Mouse (Mus musculus) heart, embryonic 11.5 days (tissue): Measurements from ENCODE around the gene Tapbpl. TPM values are rescaled to one million over a fixed set of nuclear protein-coding genes. Genes with fewer than 3 reads are reported as not detected.

Experiments
- ATAC-seq: fragments of 200-750 bp; cut with Nextera tagmentation; replicated peaks from 2 replicates; pipeline ENCODE4 v1.8.0; 2017; ENCODE audit warnings: moderate library complexity; ENCODE audit not compliant: insufficient number of reproducible peaks, low FRiP score, low TSS enrichment
- H3K27ac ChIP-seq: fragments of 300-500 bp; sonication (generic); 2 replicates; pipeline ENCODE4 v1.5.1; 2014; ENCODE audit warnings: mild to moderate bottlenecking, low read depth, low read length
- H3K27me3 ChIP-seq: fragments of 300-500 bp; sonication (generic); 2 replicates; pipeline ENCODE4 v1.6.1; 2014; ENCODE audit warnings: mild to moderate bottlenecking, low read length, mixed read lengths; ENCODE audit not compliant: control insufficient read depth, insufficient read depth
- H3K36me3 ChIP-seq: fragments of 300-500 bp; sonication (generic); 2 replicates; pipeline ENCODE4 v1.6.1; 2014; ENCODE audit warnings: mild to moderate bottlenecking, low read length, moderate library complexity, mixed read lengths; ENCODE audit not compliant: control insufficient read depth, insufficient read depth
- H3K4me1 ChIP-seq: fragments of 300-500 bp; sonication (generic); 2 replicates; pipeline ENCODE4 v1.6.1; 2014; ENCODE audit warnings: low read length; ENCODE audit not compliant: control insufficient read depth, insufficient read depth
- H3K4me2 ChIP-seq: fragments of 300-500 bp; sonication (generic); 2 replicates; pipeline ENCODE4 v1.6.1; 2014; ENCODE audit warnings: mild to moderate bottlenecking, moderate library complexity
- H3K4me3 ChIP-seq: fragments of 300-500 bp; sonication (generic); 2 replicates; pipeline ENCODE4 v1.5.1; 2014; ENCODE audit warnings: low read depth, low read length
- H3K9ac ChIP-seq: fragments of 300-500 bp; sonication (generic); 2 replicates; pipeline ENCODE4 v1.6.1; 2014; ENCODE audit warnings: mild to moderate bottlenecking, low read depth, low read length, moderate library complexity
- H3K9me3 ChIP-seq: fragments of 300-500 bp; sonication (generic); replicated peaks from 2 replicates; pipeline ENCODE4 v1.6.1; 2016; ENCODE audit warnings: low read length; ENCODE audit not compliant: control insufficient read depth
- WGBS: fragments of 180-500 bp; shearing (Covaris S2); extraction: QIAGEN DNeasy Blood & Tissue Kit; methylation state at CpG from one replicate; pipeline ENCODE4 v1.1.7; 2014; ENCODE audit not compliant: insufficient replicate concordance; 5-methylcytosine and 5-hydroxymethylcytosine counted together
- polyA plus RNA-seq: library from polyadenylated mRNA; unstranded; fragments of >200 nt; fragmentation: Nextera tagmentation; extraction: Ambion mirVana; gene quantifications from 2 replicates; pipeline ENCODE4 v1.2.1, GENCODE M21; 2014

Tapbpl gene
- polyA plus RNA-seq, 1 experiment from 2014 or later, result 2.0 TPM

DNA sequence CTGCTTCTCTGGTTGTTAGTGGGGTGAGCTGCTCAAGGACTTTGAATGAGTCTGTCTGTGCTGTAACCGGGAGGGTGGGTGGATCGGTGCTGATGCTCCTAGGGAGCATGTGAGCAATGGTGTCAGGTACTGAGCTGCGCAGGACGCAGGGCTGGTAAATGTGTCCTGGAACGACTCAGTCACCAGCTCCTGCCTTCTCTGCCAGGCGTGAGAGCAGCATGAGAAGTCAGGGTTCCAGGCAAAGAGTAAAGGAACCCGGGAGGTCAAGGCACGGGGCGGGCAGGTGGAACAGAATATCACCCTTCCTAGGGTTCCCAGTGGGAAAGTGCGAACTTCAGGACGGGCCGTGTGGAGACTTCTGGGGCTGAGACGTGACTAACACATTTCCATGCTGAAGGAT lies 34.4 kb upstream of the Tapbpl start:
- Histone ChIP-seq H3K4me3 (no peak overlapping the region), H3K9ac (no peak overlapping the region), H3K9me3 (no peaks in the 10 kb centered on the region), H3K27me3 (no peaks in the 10 kb centered on the region; the same call in 1 of the 2 replicates), H3K27ac (no peak overlapping the region), H3K36me3 (no peaks in the 10 kb centered on the region), H3K4me2 (no peak overlapping the region), H3K4me1 (no peaks in the 10 kb centered on the region)
- 57% methylated on average over 13 of the region's 13 CpGs for WGBS
- ATAC-seq, result no peak

GRCm38 (mm10) chr6:125265239-125265638 lies 33.6 kb upstream of the Tapbpl start:
- H3K4me2 ChIP-seq, result no peak overlapping the region
- H3K27me3 ChIP-seq, result no peaks in the 10 kb centered on the region; the same call in 1 of the 2 replicates
- H3K9me3 ChIP-seq, result no peaks in the 10 kb centered on the region
- H3K4me3 ChIP-seq, result no peak overlapping the region
- H3K4me1 ChIP-seq, result no peaks in the 10 kb centered on the region
- no peak for ATAC-seq
- H3K9ac ChIP-seq, result no peak overlapping the region
- no peaks in the 10 kb centered on the region for H3K36me3 ChIP-seq
- no peak overlapping the region for H3K27ac ChIP-seq
- WGBS, result 52% methylated on average over 10 of the region's 10 CpGs

- 83% methylated on average over 9 of the region's 9 CpGs for WGBS
- Histone ChIP-seq H3K4me2 (no peak overlapping the region), H3K9me3 (no peaks in the 10 kb centered on the region), H3K36me3 (no peaks in the 10 kb centered on the region), H3K27me3 (no peaks in the 10 kb centered on the region; the same call in 1 of the 2 replicates), H3K4me1 (no peaks in the 10 kb centered on the region), H3K9ac (no peak overlapping the region), H3K4me3 (no peak overlapping the region), H3K27ac (no peak overlapping the region)
- ATAC-seq, result no peak
Measured at GRCm38 (mm10) chr6:125264219-125264618, 32.6 kb upstream of the Tapbpl start.

DNA sequence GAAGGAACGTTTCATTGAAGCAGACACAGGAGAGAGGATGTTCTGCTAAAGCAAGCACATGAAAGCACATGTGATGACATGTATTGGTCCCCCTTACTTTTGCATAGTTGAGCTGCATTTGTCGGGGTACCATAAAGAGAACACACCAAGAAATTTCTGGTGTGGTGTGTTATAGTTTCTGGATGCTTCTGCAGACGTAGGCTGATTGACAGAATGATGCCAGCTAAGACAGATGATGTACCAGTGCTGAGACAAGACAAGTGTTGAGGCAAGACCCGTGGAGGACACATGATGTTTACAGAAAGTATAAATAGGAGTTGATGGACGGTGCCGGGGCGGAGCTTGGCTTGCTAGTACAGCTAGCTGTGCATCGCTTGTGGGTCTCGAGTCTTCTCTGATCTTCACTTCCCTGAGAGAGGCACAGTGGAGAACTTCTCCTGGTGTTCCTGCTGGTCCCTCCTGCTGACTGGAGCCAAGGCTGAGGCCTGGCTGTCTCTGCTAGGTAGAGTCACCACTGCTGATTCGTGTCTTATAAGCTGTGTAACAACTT lies 28.4 kb upstream of the Tapbpl start:
- 69% methylated on average over 10 of the region's 10 CpGs for WGBS
- no peak overlapping the region for H3K4me3 ChIP-seq
- no peak overlapping the region for H3K9ac ChIP-seq
- ATAC-seq, result no peak
- no peak overlapping the region for H3K27ac ChIP-seq
- no peaks in the 10 kb centered on the region for H3K9me3 ChIP-seq
- H3K4me1 ChIP-seq, result no peaks in the 10 kb centered on the region
- H3K4me2 ChIP-seq, result no peak overlapping the region
- no peaks in the 10 kb centered on the region; the same call in 1 of the 2 replicates for H3K27me3 ChIP-seq
- no peaks in the 10 kb centered on the region for H3K36me3 ChIP-seq

GRCm38 (mm10) chr6:125256222-125256966 lies 24.7 kb upstream of the Tapbpl start:
- 75% methylated on average over 8 of the region's 8 CpGs for WGBS
- no peaks in the 10 kb centered on the region for H3K36me3 ChIP-seq
- H3K27ac ChIP-seq, result no peak overlapping the region
- H3K4me1 ChIP-seq, result no peaks in the 10 kb centered on the region
- no peak overlapping the region for H3K4me3 ChIP-seq
- no peaks in the 10 kb centered on the region for H3K9me3 ChIP-seq
- no peak overlapping the region for H3K9ac ChIP-seq
- no peaks in the 10 kb centered on the region for H3K27me3 ChIP-seq
- ATAC-seq, result no peak
- no peak overlapping the region for H3K4me2 ChIP-seq

DNA sequence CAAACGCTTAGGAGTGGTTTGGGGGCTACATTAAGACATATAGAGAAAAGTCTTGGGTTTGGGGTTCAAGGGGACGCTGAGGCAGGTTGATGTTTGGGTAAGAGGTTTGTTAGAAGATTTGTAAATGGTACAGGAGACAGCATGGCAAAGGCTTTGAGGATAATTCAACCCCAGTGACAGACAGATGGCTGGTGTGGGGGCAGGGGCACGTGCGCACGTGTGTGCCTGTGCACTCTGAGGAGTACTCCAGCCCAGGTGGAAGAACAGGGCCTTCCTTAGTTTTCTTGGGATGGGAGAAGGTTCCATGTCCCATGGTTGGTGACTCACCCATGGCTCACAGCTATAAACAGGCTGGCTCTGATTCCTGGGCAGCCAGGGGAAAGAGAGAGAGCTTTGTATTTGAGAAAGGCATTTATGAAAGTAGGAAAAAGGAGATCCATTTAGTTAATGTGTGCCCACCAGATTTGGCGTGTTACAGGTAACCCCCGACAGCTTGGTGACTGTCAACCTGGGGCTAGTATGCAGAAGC lies 23.9 kb upstream of the Tapbpl start:
- Histone ChIP-seq H3K4me3 (no peak overlapping the region), H3K9ac (no peak overlapping the region), H3K27ac (no peak overlapping the region), H3K36me3 (no peaks in the 10 kb centered on the region), H3K4me1 (no peaks in the 10 kb centered on the region), H3K27me3 (no peaks in the 10 kb centered on the region), H3K4me2 (no peak overlapping the region), H3K9me3 (no peaks in the 10 kb centered on the region)
- no peak for ATAC-seq
- 81% methylated on average over 7 of the region's 7 CpGs for WGBS

DNA sequence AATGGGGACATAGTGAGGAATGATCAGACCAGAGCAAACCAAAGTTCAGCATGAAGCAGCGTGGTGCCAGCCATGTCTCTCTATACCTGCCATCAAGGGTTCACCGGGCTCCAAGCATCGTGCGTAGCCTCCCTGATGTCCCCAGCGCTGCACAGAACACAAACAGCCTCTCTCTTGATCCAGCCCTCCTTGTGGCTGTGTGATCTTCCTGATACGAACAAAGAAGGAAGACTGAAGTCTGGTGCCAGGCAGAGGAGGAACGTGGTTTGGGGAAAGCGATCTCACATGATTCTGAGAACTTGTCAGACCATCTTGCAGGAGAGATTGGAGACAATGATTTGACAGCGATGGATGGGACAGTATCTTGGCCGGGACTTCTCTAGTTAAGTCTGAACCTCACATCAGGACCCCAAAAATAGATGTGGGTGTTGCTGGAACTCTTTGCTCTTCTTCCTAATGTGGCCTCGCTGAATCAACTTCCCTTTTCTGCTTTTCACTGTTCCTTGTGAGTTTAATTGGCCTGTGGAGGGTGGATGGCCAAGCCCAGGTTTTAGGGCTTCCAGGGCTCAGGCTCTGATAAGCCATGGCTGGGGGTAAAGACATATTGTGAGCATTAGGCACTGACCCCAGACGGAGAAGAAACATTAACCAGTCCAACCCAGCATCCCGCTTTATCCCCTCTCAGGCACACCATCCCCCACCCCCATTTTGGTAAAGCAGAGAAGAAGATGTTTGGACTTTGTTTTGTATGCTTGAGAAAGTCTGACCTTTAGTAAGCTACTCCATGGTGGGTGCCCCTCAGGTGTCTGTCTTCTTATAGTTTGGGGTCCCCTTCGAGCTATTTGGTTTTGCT lies 22.4 kb upstream of the Tapbpl start:
- H3K9ac ChIP-seq, result no peak overlapping the region
- H3K4me3 ChIP-seq, result no peak overlapping the region
- no peak overlapping the region for H3K4me2 ChIP-seq
- H3K27ac ChIP-seq, result no peak overlapping the region
- H3K9me3 ChIP-seq, result no peaks in the 10 kb centered on the region
- 76% methylated on average over 14 of the region's 14 CpGs for WGBS
- H3K36me3 ChIP-seq, result no peaks in the 10 kb centered on the region
- no peaks in the 10 kb centered on the region for H3K4me1 ChIP-seq
- no peaks in the 10 kb centered on the region for H3K27me3 ChIP-seq
- no peak for ATAC-seq

DNA sequence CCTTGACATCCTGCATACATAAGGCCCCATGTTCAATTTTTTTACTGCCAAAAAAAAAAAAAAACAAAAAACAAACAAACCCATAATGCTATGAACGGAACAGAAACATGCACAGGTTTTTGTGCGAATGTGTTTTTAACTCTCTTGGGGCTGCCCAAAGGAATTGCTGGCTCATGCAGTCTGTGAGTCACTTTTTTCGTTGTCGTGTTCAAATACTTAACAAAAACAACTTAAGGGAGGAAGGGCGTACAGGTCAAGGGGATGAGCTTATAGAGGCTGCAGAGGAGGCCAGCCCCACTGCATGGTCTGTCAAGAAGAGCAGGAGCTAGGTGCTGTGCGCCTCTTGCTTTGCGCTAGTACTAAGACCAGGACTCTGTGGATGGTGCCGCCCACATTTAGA lies 21.1 kb upstream of the Tapbpl start:
- H3K9ac ChIP-seq, result no peak overlapping the region
- no peaks in the 10 kb centered on the region for H3K9me3 ChIP-seq
- no peak overlapping the region for H3K4me2 ChIP-seq
- ATAC-seq, result no peak
- H3K36me3 ChIP-seq, result no peaks in the 10 kb centered on the region
- H3K4me1 ChIP-seq, result no peaks in the 10 kb centered on the region
- no peaks in the 10 kb centered on the region for H3K27me3 ChIP-seq
- no peak overlapping the region for H3K27ac ChIP-seq
- 82% methylated on average over 8 of the region's 8 CpGs for WGBS
- H3K4me3 ChIP-seq, result no peak overlapping the region
